Comparison of ENCODE assay signal across 8 mouse cellular contexts in the genomic region with DNA sequence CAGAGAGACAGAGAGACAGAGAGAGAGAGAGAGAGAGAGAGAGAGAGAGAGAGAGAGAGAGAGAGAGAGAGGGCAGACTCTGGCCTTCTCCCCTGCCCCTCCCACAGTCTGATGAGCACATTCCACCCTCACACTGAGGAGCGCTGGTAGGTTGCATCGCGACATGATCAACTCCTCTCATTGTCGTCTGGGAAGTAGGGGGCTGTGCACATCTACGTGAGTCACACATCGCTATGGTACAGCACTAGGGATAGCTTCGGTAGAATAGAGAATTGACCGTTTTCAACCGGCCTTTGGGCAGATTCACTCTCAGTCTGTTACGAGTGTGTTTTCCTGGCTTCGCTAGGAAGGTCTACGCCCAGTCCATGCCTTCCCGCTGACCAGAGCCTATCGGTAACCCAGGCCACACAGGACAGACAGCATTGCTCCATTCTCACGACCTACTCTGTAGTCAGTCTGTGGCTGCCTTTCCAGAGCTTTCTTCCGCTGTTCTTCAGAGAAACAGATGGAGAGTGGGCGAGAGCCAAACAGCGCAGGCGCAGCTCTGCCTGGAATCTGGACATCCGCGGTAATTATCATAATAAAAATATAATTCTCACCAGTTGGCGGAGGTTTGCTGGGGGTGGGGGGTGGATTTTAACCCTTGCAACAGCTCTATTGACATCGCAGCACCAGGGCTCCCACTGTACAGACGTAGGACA.
DNase-seq lines count a peak whose midpoint lies in the region; ATAC-seq and TF ChIP-seq lines count a peak whose summit lies in the region.

No protein-coding gene starts in this region.

- H3K9me3 ChIP-seq in lung, embryonic 14.5 days (ENCODE audit: low read depth, low read length), result no peaks in the 10 kb centered on the region
- H3K9me3 ChIP-seq in lung, postnatal 0 days (ENCODE audit: low read length), result no peaks in the 10 kb centered on the region
- no peaks in the 10 kb centered on the region for H3K9me3 ChIP-seq in forebrain, embryonic 11.5 days (ENCODE audit: control insufficient read depth, low read length)
- H3K9me3 ChIP-seq in midbrain, postnatal 0 days (ENCODE audit: low read length), result no peaks in the 10 kb centered on the region
- no peaks in the 10 kb centered on the region for H3K9me3 ChIP-seq in kidney, embryonic 14.5 days (ENCODE audit: control insufficient read depth, low read length)

- no peak for TF ChIP-seq CTCF in lung, embryonic 14.5 days (IDR thresholded peaks at IDR 0.05; ENCODE audit: low read depth)
- TF ChIP-seq CTCF in lung, postnatal 0 days (IDR thresholded peaks at IDR 0.05), result no peak
- no peak for TF ChIP-seq CTCF in midbrain, postnatal 0 days (IDR thresholded peaks at IDR 0.05)

- no peak overlapping the region for H3K4me3 ChIP-seq in lung, embryonic 14.5 days (ENCODE audit: low read depth, low read length)
- no peak overlapping the region for H3K4me3 ChIP-seq in lung, postnatal 0 days (ENCODE audit: low read depth, low read length)
- no peak overlapping the region for H3K4me3 ChIP-seq in forebrain, embryonic 11.5 days (ENCODE audit: low read depth, low read length)
- H3K4me3 ChIP-seq in midbrain, postnatal 0 days (ENCODE audit: low read depth, low read length), result no peak overlapping the region
- H3K4me3 ChIP-seq in kidney, embryonic 14.5 days (ENCODE audit: low read length), result no peak overlapping the region

- peak; percentile 28 for DNase-seq in lung, embryonic 14.5 days
- no peak for DNase-seq in lung, postnatal 0 days (ENCODE audit: low spot score)
- no peak for DNase-seq in forebrain, embryonic 11.5 days (ENCODE audit: low spot score)
- peak; percentile 82 to 92 for DNase-seq in layer of hippocampus, adult 18-20 months (ENCODE audit: low spot score in 2 of 2)
- peak; percentile 51 for DNase-seq in midbrain, postnatal 0 days (ENCODE audit: low spot score)
- no peak for DNase-seq in Muller cell, postnatal 12 days (ENCODE audit: inconsistent ontology term)
- no peak for DNase-seq in adrenal gland, postnatal 25 days

- H3K4me1 ChIP-seq in lung, embryonic 14.5 days (ENCODE audit: insufficient read depth), result no peaks in the 10 kb centered on the region
- no peaks in the 10 kb centered on the region for H3K4me1 ChIP-seq in lung, postnatal 0 days (ENCODE audit: insufficient read depth, low read depth, low read length)
- H3K4me1 ChIP-seq in forebrain, embryonic 11.5 days (replicated peaks; ENCODE audit: control insufficient read depth, insufficient read depth, low read length), result no peaks in the 10 kb centered on the region
- no peaks in the 10 kb centered on the region for H3K4me1 ChIP-seq in midbrain, postnatal 0 days (ENCODE audit: insufficient read depth, low read length)
- H3K4me1 ChIP-seq in kidney, embryonic 14.5 days (ENCODE audit: control insufficient read depth, insufficient read depth, low read length), result no peaks in the 10 kb centered on the region

- no peaks in the 10 kb centered on the region for H3K27me3 ChIP-seq in lung, embryonic 14.5 days (ENCODE audit: insufficient read depth, low read length)
- no peaks in the 10 kb centered on the region for H3K27me3 ChIP-seq in lung, postnatal 0 days (replicated peaks; ENCODE audit: insufficient read depth, low read length)
- no peaks in the 10 kb centered on the region for H3K27me3 ChIP-seq in forebrain, embryonic 11.5 days (ENCODE audit: control insufficient read depth, insufficient read depth, low read length)
- no peaks in the 10 kb centered on the region for H3K27me3 ChIP-seq in midbrain, postnatal 0 days (ENCODE audit: insufficient read depth, low read length)
- no peaks in the 10 kb centered on the region for H3K27me3 ChIP-seq in kidney, embryonic 14.5 days (ENCODE audit: control insufficient read depth, insufficient read depth, low read length)

- no peak overlapping the region for H3K27ac ChIP-seq in lung, embryonic 14.5 days (ENCODE audit: low read depth)
- H3K27ac ChIP-seq in lung, postnatal 0 days (ENCODE audit: low read length), result no peak overlapping the region
- H3K27ac ChIP-seq in forebrain, embryonic 11.5 days (ENCODE audit: low read depth, low read length), result no peak overlapping the region
- no peak overlapping the region for H3K27ac ChIP-seq in midbrain, postnatal 0 days (ENCODE audit: low read depth, low read length)
- no peak overlapping the region for H3K27ac ChIP-seq in kidney, embryonic 14.5 days (ENCODE audit: low read depth, low read length)

- 73% methylated on average over 24 of the region's 24 CpGs for WGBS in lung, embryonic 14.5 days
- WGBS in lung, postnatal 0 days, result 80% methylated on average over 24 of the region's 24 CpGs
- WGBS in forebrain, embryonic 11.5 days, result 91% methylated on average over 24 of the region's 24 CpGs
- 70% methylated on average over 24 of the region's 24 CpGs for WGBS in midbrain, postnatal 0 days
- 90% methylated on average over 24 of the region's 24 CpGs for WGBS in kidney, embryonic 14.5 days

- H3K4me2 ChIP-seq in lung, embryonic 14.5 days, result no peak overlapping the region
- H3K4me2 ChIP-seq in lung, postnatal 0 days (replicated peaks; ENCODE audit: low read depth, low read length), result no peak overlapping the region
- H3K4me2 ChIP-seq in forebrain, embryonic 11.5 days (ENCODE audit: low read depth, low read length, severe bottlenecking), result no peak overlapping the region
- H3K4me2 ChIP-seq in midbrain, postnatal 0 days (ENCODE audit: low read depth, low read length, poor library complexity, severe bottlenecking), result peak overlapping the region; percentile 15; the same call in 1 of the 2 replicates
- H3K4me2 ChIP-seq in kidney, embryonic 14.5 days (replicated peaks; ENCODE audit: low read depth, low read length), result no peak overlapping the region

- peak; percentile 69; the same call in 1 of the 2 replicates for ATAC-seq in lung, embryonic 14.5 days (ENCODE audit: insufficient read depth)
- no peak for ATAC-seq in lung, postnatal 0 days
- ATAC-seq in forebrain, embryonic 11.5 days (replicated peaks; ENCODE audit: low FRiP score), result peak; percentile 63
- ATAC-seq in midbrain, postnatal 0 days (ENCODE audit: low FRiP score), result peak; percentile 60; the same call in 1 of the 2 replicates
- ATAC-seq in kidney, embryonic 14.5 days (ENCODE audit: low FRiP score, low TSS enrichment), result no peak

- no peaks in the 10 kb centered on the region for H3K36me3 ChIP-seq in lung, embryonic 14.5 days (ENCODE audit: insufficient read depth)
- no peaks in the 10 kb centered on the region for H3K36me3 ChIP-seq in lung, postnatal 0 days (ENCODE audit: insufficient read depth, low read length)
- H3K36me3 ChIP-seq in forebrain, embryonic 11.5 days (ENCODE audit: control insufficient read depth, insufficient read depth, low read length), result no peaks in the 10 kb centered on the region
- no peaks in the 10 kb centered on the region for H3K36me3 ChIP-seq in midbrain, postnatal 0 days (ENCODE audit: insufficient read depth, low read length)
- H3K36me3 ChIP-seq in kidney, embryonic 14.5 days (ENCODE audit: control insufficient read depth, insufficient read depth, low read length), result no peaks in the 10 kb centered on the region

- H3K9ac ChIP-seq in lung, embryonic 14.5 days, result no peak overlapping the region
- no peak overlapping the region for H3K9ac ChIP-seq in lung, postnatal 0 days (replicated peaks; ENCODE audit: low read depth)
- no peak overlapping the region for H3K9ac ChIP-seq in forebrain, embryonic 11.5 days (ENCODE audit: low read length)
- H3K9ac ChIP-seq in midbrain, postnatal 0 days (replicated peaks; ENCODE audit: low read length, poor library complexity, severe bottlenecking), result no peak overlapping the region
- H3K9ac ChIP-seq in kidney, embryonic 14.5 days (ENCODE audit: low read depth, low read length), result no peak overlapping the region

- TF ChIP-seq EP300 in lung, postnatal 0 days (IDR thresholded peaks at IDR 0.05), result no peak

Comparison
In these comparisons a context has a peak if more than half of its experiments do, and no peak if none do; other contexts are left out.
1. ATAC-seq: peak in lung, embryonic 14.5 days (single experiment), forebrain, embryonic 11.5 days (single experiment) and midbrain, postnatal 0 days (single experiment); none in lung, postnatal 0 days (single experiment) and kidney, embryonic 14.5 days (single experiment).
2. DNase-seq: peak in lung, embryonic 14.5 days (single experiment), layer of hippocampus, adult 18-20 months (2 of 2) and midbrain, postnatal 0 days (single experiment); none in lung, postnatal 0 days (single experiment), forebrain, embryonic 11.5 days (single experiment), Muller cell, postnatal 12 days (single experiment) and adrenal gland, postnatal 25 days (single experiment).